Mouse (Mus musculus) left cerebral cortex, adult 2 months (tissue): ENCODE data around the gene Rdh16f1. TPM values are rescaled to one million over a fixed set of nuclear protein-coding genes. Genes with fewer than 3 reads are reported as not detected.

ENCODE experiments used
- DNase-seq, 2 experiments: peaks; one replicate each; pipeline ENCODE4 v3.0.0; 2021 to 2022; ENCODE audit warnings: low spot score in 2 of 2, mixed read lengths in 1 of 2; ENCODE audit errors: extremely low spot score in 1 of 2
- H3K27ac ChIP-seq: fragments of 200-600 bp; 2 replicates; pipeline ENCODE4 v1.8.1; 2022
- H3K4me3 ChIP-seq: fragments of 200-600 bp; 2 replicates; pipeline ENCODE4 v1.8.1; 2022
- CTCF ChIP-seq: fragments of 200-600 bp; IDR thresholded peaks from 2 replicates; pipeline ENCODE4 v1.8.1; 2022; ENCODE audit warnings: antibody characterized with exemption, mild to moderate bottlenecking, moderate library complexity
- intact Hi-C: fragments of 180-260 bp; cut with DNase I; formaldehyde crosslinking; loops from one replicate; pipeline ENCODE4 v1.15.1; 2025
- total RNA-seq, 2 experiments: library from RNA; stranded (reverse); gene quantifications; 2 replicates each; pipeline ENCODE4 v1.2.3; 2021

Rdh16f1 gene
- total RNA-seq, 2 experiments from 2014 or later: not detected

- no peak for TF ChIP-seq CTCF
These were observed 23.3 kb upstream of the Rdh16f1 start for GRCm38 (mm10) chr10:127736266-127736665.

GRCm38 (mm10) chr10:127736916-127737315 lies 22.7 kb upstream of the Rdh16f1 start:
- Histone ChIP-seq H3K4me3 (no peak overlapping the region), H3K27ac (no peak overlapping the region)
- TF ChIP-seq CTCF: no peak
- no peak for DNase-seq
- intact Hi-C loops: loop anchor here (2.0 kb wide), 1 partner anchor 58 kb away; no protein-coding TSS in a partner anchor

More at GRCm38 (mm10) chr10:127736266-127736665, 23.3 kb upstream of the Rdh16f1 start:
- intact Hi-C loops: loop anchor here (2.0 kb wide), 1 partner anchor 57 kb away; no protein-coding TSS in a partner anchor
- H3K27ac ChIP-seq: no peak overlapping the region
- no peak overlapping the region for H3K4me3 ChIP-seq
- no peak for DNase-seq

GRCm38 (mm10) chr10:127737552-127737951 lies 22.0 kb upstream of the Rdh16f1 start:
- Histone ChIP-seq H3K4me3 (no peak overlapping the region), H3K27ac (no peak overlapping the region)
- no peak for TF ChIP-seq CTCF
- intact Hi-C loops: loop anchor here (2.0 kb wide), 1 partner anchor 59 kb away; no protein-coding TSS in a partner anchor
- DNase-seq: no peak

GRCm38 (mm10) chr10:127738151-127738882 lies 21.3 kb upstream of the Rdh16f1 start:
- Histone ChIP-seq H3K4me3 (no peak overlapping the region), H3K27ac (no peak overlapping the region)
- no peak for DNase-seq
- intact Hi-C loops: loop anchor here (1.0 to 2.0 kb wide), 2 partner anchors 98 to 198 kb away; no protein-coding TSS in a partner anchor
- TF ChIP-seq CTCF: peak; percentile 68

GRCm38 (mm10) chr10:127739083-127739660 lies 20.4 kb upstream of the Rdh16f1 start, which contains the start of gene Zbtb39:
Gene Zbtb39 (plus strand): TSS chr10:127739538.
- Histone ChIP-seq H3K27ac (peak within 1 kb of the TSS; percentile 47; the same call in 1 of the 2 replicates), H3K4me3 (peak within 1 kb of the TSS; percentile 72)
- peak; percentile 71 to 76 for DNase-seq
- peak; percentile 62 for TF ChIP-seq CTCF
- intact Hi-C loops: loop anchor here (2.0 kb wide), 1 partner anchor 98 kb away; no protein-coding TSS in a partner anchor

GRCm38 (mm10) chr10:127739661-127740161 lies 19.9 kb upstream of the Rdh16f1 start:
- Histone ChIP-seq H3K4me3 (peak overlapping the region; percentile 72), H3K27ac (peak overlapping the region; percentile 47; the same call in 1 of the 2 replicates)
- no peak; the same call in none of the 2 replicates for TF ChIP-seq CTCF
- DNase-seq: peak in 1 of 2 experiments; percentile 42
- intact Hi-C loops: loop anchor here (2.0 kb wide), 1 partner anchor 99 kb away; no protein-coding TSS in a partner anchor

GRCm38 (mm10) chr10:127744661-127745060 lies 14.9 kb upstream of the Rdh16f1 start:
- intact Hi-C loops: no loop called here
- DNase-seq: no peak

GRCm38 (mm10) chr10:127745886-127746285 lies 13.7 kb upstream of the Rdh16f1 start:
- intact Hi-C loops: no loop called here
- H3K27ac ChIP-seq: no peak overlapping the region
- TF ChIP-seq CTCF: no peak
- no peak for DNase-seq
- no peak overlapping the region for H3K4me3 ChIP-seq

More at GRCm38 (mm10) chr10:127744661-127745060, 14.9 kb upstream of the Rdh16f1 start:
- peak; percentile 61 for TF ChIP-seq CTCF
- H3K27ac ChIP-seq: no peak overlapping the region
- no peak overlapping the region for H3K4me3 ChIP-seq

- intact Hi-C loops: no loop called here
- TF ChIP-seq CTCF: no peak
- H3K4me3 ChIP-seq: no peak overlapping the region
- H3K27ac ChIP-seq: no peak overlapping the region
- DNase-seq: no peak
These were observed 12.3 kb upstream of the Rdh16f1 start for GRCm38 (mm10) chr10:127747254-127747653.

- DNase-seq: no peak
- TF ChIP-seq CTCF: no peak
- intact Hi-C loops: no loop called here
- Histone ChIP-seq H3K4me3 (no peak overlapping the region), H3K27ac (no peak overlapping the region)
These were observed 10.6 kb upstream of the Rdh16f1 start for GRCm38 (mm10) chr10:127748847-127749612.

- DNase-seq: no peak
These were observed 9.3 kb upstream of the Rdh16f1 start for GRCm38 (mm10) chr10:127750136-127750777.

More at GRCm38 (mm10) chr10:127750136-127750777, 9.3 kb upstream of the Rdh16f1 start:
- H3K27ac ChIP-seq: no peak overlapping the region
- peak overlapping the region; percentile 39 for H3K4me3 ChIP-seq
- TF ChIP-seq CTCF: no peak
- intact Hi-C loops: no loop called here
